Comparison of ENCODE assay signal across 33 mouse cellular contexts in genomic region chr1:184922824-184923223, GRCm38 (mm10). TPM values are rescaled to one million over a fixed set of nuclear protein-coding genes. Genes with fewer than 3 reads are reported as not detected.
DNase-seq lines count a peak whose midpoint lies in the region; ATAC-seq and TF ChIP-seq lines count a peak whose summit lies in the region.
"Had no signal": no experiment of that assay in that cellular context is flagged by ENCODE, and none has a peak within 500 bp of the region (broad histone marks: within the 10 kb centered on the region; RNA-seq: fewer than 3 reads in every experiment).

No protein-coding gene starts in this region.

- peak overlapping the region; percentile 84 for H3K4me2 ChIP-seq in myocyte (ENCODE audit: low read depth)
- H3K4me2 ChIP-seq: embryonic facial prominence, embryonic 12.5 days; heart, embryonic 12.5 days; hindbrain, embryonic 13.5 days; limb, embryonic 12.5 days; liver, embryonic 12.5 days; midbrain, embryonic 15.5 days had no signal

- H3K27me3 ChIP-seq in myocyte (ENCODE audit: control insufficient read depth, insufficient read depth, insufficient read length), result no peaks in the 10 kb centered on the region
- H3K27me3 ChIP-seq: CH12.LX; embryonic facial prominence, embryonic 12.5 days; heart, embryonic 12.5 days; hindbrain, embryonic 13.5 days; limb, embryonic 12.5 days; liver, embryonic 12.5 days; midbrain, embryonic 15.5 days had no signal

- H3K36me3 ChIP-seq in myocyte (ENCODE audit: control insufficient read depth, insufficient read depth), result no peaks in the 10 kb centered on the region
- H3K36me3 ChIP-seq: liver, embryonic 12.5 days had no signal

- H3K4me3 ChIP-seq in myocyte, result no peak overlapping the region
- H3K4me3 ChIP-seq: embryonic facial prominence, embryonic 12.5 days; forebrain, embryonic 10.5 days; heart, adult 2 months; heart, embryonic 12.5 days; hindbrain, embryonic 13.5 days; limb, embryonic 12.5 days; liver, embryonic 12.5 days; midbrain, embryonic 10.5 days; midbrain, embryonic 15.5 days had no signal

- peak; percentile 35; the same call in 1 of the 2 replicates for ATAC-seq in frontal cortex, adult (ENCODE audit: low TSS enrichment)
- ATAC-seq: activated CD4-positive, CD25-positive, alpha-beta regulatory T cell, adult 4 months; intestine, postnatal 0 days; liver, embryonic 12.5 days; liver, postnatal 0 days; midbrain, embryonic 15.5 days had no signal

- H3ac ChIP-seq in myocyte (ENCODE audit: control insufficient read depth, insufficient read length), result no peak overlapping the region

- H3K79me2 ChIP-seq in myocyte (ENCODE audit: control insufficient read depth, insufficient read depth), result no peaks in the 10 kb centered on the region

- DNase-seq in frontal cortex, postnatal 25 days (ENCODE audit: low spot score in 2 of 2), result no peak
- peak; percentile 69 for DNase-seq in gastrocnemius, adult 18-20 months (ENCODE audit: low spot score)
- DNase-seq in gastrocnemius, postnatal 10 days, result peak; percentile 64
- DNase-seq in lung, postnatal 36 days, result no peak
- DNase-seq in adrenal gland, postnatal 4 days (ENCODE audit: low spot score in 2 of 2), result no peak
- DNase-seq: adrenal gland, adult 2 months; adrenal gland, postnatal 36 days; B cell, adult 2 months; cerebellum, adult 8-10 months; cerebellum, postnatal 25 days; heart, adult 2 months; heart, postnatal 4 days; kidney, adult 9 months; kidney, postnatal 10 days; layer of hippocampus, adult 9-11 months; liver, postnatal 0 days; thymus, adult 18-20 months; thymus, postnatal 36 days had no signal

- TF ChIP-seq POLR2A in myocyte (IDR thresholded peaks at IDR 0.05; ENCODE audit: insufficient read length, low read depth), result no peak

TF ChIP-seq in myocyte, 11 proteins besides CTCF, POLR2A, EP300 and RAD21:
- TF ChIP-seq MYOD1 (IDR thresholded peaks at IDR 0.05; ENCODE audit: control insufficient read depth in 1 of 3, insufficient read length in 2 of 3, low read depth in 2 of 3) (peak; percentile 93 to 100 (median 100)), TCF12 (IDR thresholded peaks at IDR 0.05; ENCODE audit: insufficient read depth, poor library complexity, severe bottlenecking) (peak; percentile 80), MYOG (IDR thresholded peaks at IDR 0.05; ENCODE audit: control insufficient read depth in 1 of 3, insufficient read depth in 1 of 3, insufficient read length in 2 of 3, low read depth in 2 of 3) (peak in 2 of 3 experiments; percentile 15 to 63), SRF (IDR thresholded peaks at IDR 0.05; ENCODE audit: control insufficient read depth, insufficient read length, low read depth) (no peak), TCF3 (IDR thresholded peaks at IDR 0.05; ENCODE audit: insufficient read length, low read depth) (peak; percentile 91), POLR2AphosphoS2 (IDR thresholded peaks at IDR 0.05; ENCODE audit: insufficient read length, low read depth) (no peak), CEBPB (IDR thresholded peaks at IDR 0.05; ENCODE audit: insufficient read depth, poor library complexity, severe bottlenecking) (no peak)

RNA-seq across cellular contexts. Expression of gene C130074G19Rik, which starts 39.8 kb away (rescaled TPM):
- 1 to 10 TPM; 6.6 to 8.7 TPM for total RNA-seq in gastrocnemius, adult 18-20 months (2021)
- 10 to 100 TPM; 32.8 to 36.1 TPM for total RNA-seq in gastrocnemius, postnatal 10 days (2021)
- 0.01 TPM for polyA plus RNA-seq in myocyte (2012; fragmentation: generic; extraction: Trizol)
- total RNA-seq in adrenal gland, postnatal 4 days (2021), result 10 to 100 TPM; 31.8 to 32.5 TPM
- total RNA-seq: CH12.LX; neutrophil, adult 5-6 weeks had no signal
- polyA plus RNA-seq: activated CD4-positive, CD25-positive, alpha-beta regulatory T cell, adult 4 months; macrophage had no signal

Comparison
In these comparisons a context has a peak if more than half of its experiments do, and no peak if none do; other contexts are left out.
1. DNase-seq: peak in gastrocnemius, adult 18-20 months (single experiment) and gastrocnemius, postnatal 10 days (single experiment); none in frontal cortex, postnatal 25 days (0 of 2), lung, postnatal 36 days (single experiment) and adrenal gland, postnatal 4 days (0 of 2).